Mouse (Mus musculus) CH12.LX (cell line): ENCODE measurements around the gene Uggt2.

Experiments used
- CTCF ChIP-seq, 2 experiments: IDR thresholded peaks in 1 of 2; conservative IDR thresholded peaks in 1 of 2; 2 replicates each; pipeline ENCODE4 v1.5.1; 2011 to 2012; ENCODE audit warnings: low read depth in 2 of 2, low read length in 2 of 2, improper control_type of control experiment in 1 of 2, inconsistent platforms in 1 of 2, mild to moderate bottlenecking in 1 of 2, moderate library complexity in 1 of 2
- IRF4 ChIP-seq: IDR thresholded peaks from 2 replicates; pipeline ENCODE4 v1.6.1; 2014; ENCODE audit warnings: low read depth, mild to moderate bottlenecking, inconsistent platforms, low read length, improper control_type of control experiment
- NRF1 ChIP-seq: IDR thresholded peaks from 2 replicates; pipeline ENCODE4 v1.6.1; 2014; ENCODE audit warnings: low read depth, mild to moderate bottlenecking, inconsistent platforms, low read length, improper control_type of control experiment, moderate library complexity
- USF1 ChIP-seq: IDR thresholded peaks from 2 replicates; pipeline ENCODE4 v1.6.1; 2014; ENCODE audit warnings: low read depth, mild to moderate bottlenecking, inconsistent platforms, low read length, improper control_type of control experiment

DNA sequence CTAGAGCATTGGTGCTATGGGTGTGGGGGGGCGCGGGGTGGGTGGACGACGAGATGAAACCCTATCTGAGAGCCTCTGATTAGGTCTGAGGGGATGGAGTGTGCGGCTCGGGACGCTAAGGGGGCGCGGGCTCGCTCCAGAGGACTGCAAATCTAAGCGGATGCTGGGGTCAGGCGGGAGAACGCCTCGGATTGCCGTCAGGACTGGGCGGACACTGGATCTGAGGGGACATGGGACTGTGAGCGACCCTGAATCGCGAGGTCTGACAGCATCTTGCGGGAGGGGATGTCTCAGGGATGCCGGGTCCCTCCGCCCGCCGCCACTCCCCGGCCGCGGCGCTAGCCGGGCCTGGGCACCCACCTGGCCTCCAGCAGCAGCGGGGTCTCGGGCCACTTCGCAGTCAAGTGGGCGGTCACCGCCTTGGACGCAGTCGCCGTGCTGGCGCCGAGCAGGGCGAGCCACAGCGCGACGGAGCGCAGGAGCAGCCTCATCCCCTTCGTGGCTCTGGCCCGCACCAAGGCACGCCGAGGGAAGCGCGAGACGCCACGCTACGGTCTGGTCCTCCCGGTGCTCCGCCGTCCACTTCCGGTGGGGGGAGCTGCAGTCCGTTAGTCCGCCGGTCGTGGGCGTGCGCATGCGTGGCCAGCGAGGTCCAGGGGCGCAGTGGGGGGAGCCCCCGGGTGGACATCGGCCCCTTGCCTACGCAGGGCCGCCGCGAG lies at the start of gene Uggt2:
- TF ChIP-seq IRF4 (no peak), CTCF (conservative IDR thresholded peaks at IDR 0.05 in 1 of 2, IDR thresholded peaks at IDR 0.05 in 1 of 2; ENCODE audit: low read depth in 2 of 2, low read length in 2 of 2) (no peak), NRF1 (no peak), USF1 (no peak)
